Mouse (Mus musculus) G1E (cell line): Measurements from ENCODE around the gene Xntrpc.

Experiments
- CTCF ChIP-seq: IDR thresholded peaks from 2 replicates; pipeline ENCODE4 v1.5.1; 2012; ENCODE audit warnings: low read depth, low read length, inconsistent platforms, mixed read lengths
- GATA1 ChIP-seq: IDR thresholded peaks from 2 replicates; pipeline ENCODE4 v1.6.1; 2012; ENCODE audit warnings: borderline replicate concordance, low read length, inconsistent platforms, mixed read lengths
- GATA2 ChIP-seq: IDR thresholded peaks from 2 replicates; pipeline ENCODE4 v1.6.1; 2012; ENCODE audit warnings: low read depth, low read length, inconsistent platforms, borderline replicate concordance

GRCm38 (mm10) chr7:102037318-102037717 lies 28.2 kb upstream of the Xntrpc start:
- TF ChIP-seq CTCF (no peak), GATA1 (no peak), GATA2 (no peak)
